Mouse (Mus musculus): ENCODE measurements around the gene Wdr75. TPM values are rescaled to one million over a fixed set of nuclear protein-coding genes. Genes with fewer than 3 reads are reported as not detected.

Wdr75 gene
- 61.0 and 75.9 TPM in 2 replicates for polyA plus RNA-seq (2014; fragmentation: Nextera tagmentation; extraction: Ambion mirVana)

DNA sequence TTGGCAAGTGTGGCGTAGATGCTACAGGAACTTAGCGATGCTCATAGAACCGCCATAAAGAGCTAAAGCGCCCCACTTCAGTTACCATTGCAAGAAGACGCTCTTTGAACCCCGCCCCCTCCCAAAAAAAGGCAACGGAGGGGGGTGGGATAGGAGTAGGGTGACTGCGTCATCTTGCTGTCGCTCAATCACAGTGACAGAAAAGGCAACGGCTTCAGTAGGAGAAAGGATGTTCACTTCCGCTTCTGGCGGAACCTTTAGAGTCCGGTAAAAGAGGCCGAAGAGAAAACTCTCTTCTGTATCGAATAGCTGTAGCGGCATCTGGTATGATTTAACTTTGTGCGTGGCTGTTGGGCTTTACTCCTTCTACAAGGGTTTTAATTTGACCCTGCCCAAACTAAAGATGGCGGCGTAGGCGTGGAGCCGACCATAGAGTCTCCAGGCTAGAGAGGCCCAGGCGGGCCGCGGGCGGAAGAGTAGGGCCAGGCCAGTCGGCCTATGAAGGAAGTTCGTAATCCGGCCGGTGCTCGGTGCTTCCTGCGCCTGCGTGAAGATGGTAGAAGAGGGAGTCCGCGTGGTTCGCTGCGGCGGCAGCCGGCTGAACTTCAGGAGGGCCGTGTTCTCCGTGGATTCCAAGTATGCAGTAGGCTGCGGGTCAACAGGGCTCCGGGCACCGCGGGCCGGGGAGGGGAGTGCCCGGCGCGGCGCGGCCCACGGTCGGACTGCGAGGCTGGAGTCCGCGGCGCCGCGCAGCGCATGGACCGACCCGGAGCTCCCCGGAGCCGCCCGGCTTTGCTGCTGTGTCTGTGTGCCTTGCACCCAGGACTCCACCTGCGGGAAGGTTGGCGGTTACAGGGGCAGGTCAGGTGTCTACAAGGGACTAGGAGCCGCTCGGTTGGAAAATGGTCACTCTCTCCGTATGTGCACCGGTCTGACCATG, at the start of gene Wdr75:
Wdr75 (plus strand) TSS at position 198 of the 940 bp plus-strand sequence.
- Histone ChIP-seq H3K36me3 (ENCODE audit: control insufficient read depth, insufficient read depth, low read length) (peaks cover 6% of the 10 kb centered on the region; the same call in 1 of the 2 replicates), H3K9ac (ENCODE audit: low read depth, low read length) (peak within 1 kb of the TSS; percentile 91), H3K27ac (replicated peaks; ENCODE audit: low read depth, low read length) (peak within 1 kb of the TSS; percentile 94), H3K4me3 (ENCODE audit: low read depth, low read length) (peak within 1 kb of the TSS; percentile 88), H3K9me3 (ENCODE audit: control insufficient read depth, low read length) (no peaks in the 10 kb centered on the region), H3K27me3 (replicated peaks; ENCODE audit: control insufficient read depth, insufficient read depth, low read length) (no peaks in the 10 kb centered on the region), H3K4me2 (ENCODE audit: low read depth, low read length) (peak within 1 kb of the TSS; percentile 76), H3K4me1 (ENCODE audit: control insufficient read depth, insufficient read depth, low read length) (0 out of 2 replicates have a peak, but pooled peaks cover 6% of the 10 kb centered on the region)
- DNase-seq (ENCODE audit: low spot score) (peak; percentile 97), ATAC-seq (ENCODE audit: low read depth) (peak; percentile 100)
- under 1% methylated on average over 69 of the region's 70 CpGs for WGBS

DNA sequence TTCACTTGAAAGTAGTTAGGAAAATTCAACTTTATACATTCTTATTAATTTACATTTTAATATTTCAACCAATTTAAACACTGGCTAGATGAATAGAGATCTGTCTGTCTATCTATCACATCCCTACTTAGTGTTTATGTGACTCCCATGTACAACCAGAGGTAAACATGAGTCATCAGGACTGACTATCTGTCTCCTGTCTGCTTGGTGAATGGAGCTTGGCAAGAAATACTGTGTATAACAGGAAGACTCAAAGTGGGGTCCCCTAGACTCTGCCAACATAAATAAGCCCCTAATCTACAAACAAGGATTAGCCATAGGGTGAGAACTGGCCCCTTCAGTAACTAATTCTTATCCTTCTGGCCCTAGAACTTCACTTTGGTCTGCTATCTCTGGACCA, 39.1 kb upstream of the Wdr75 start:
- no peak overlapping the region for H3K4me3 ChIP-seq (ENCODE audit: low read depth, low read length)
- no peak overlapping the region for H3K9ac ChIP-seq (ENCODE audit: low read depth, low read length)
- H3K4me1 ChIP-seq (ENCODE audit: control insufficient read depth, insufficient read depth, low read length): peaks cover 11% of the 10 kb centered on the region
- no peaks in the 10 kb centered on the region for H3K27me3 ChIP-seq (replicated peaks; ENCODE audit: control insufficient read depth, insufficient read depth, low read length)
- no peak for ATAC-seq (ENCODE audit: low read depth)
- no peak overlapping the region for H3K4me2 ChIP-seq (ENCODE audit: low read depth, low read length)
- H3K9me3 ChIP-seq (ENCODE audit: control insufficient read depth, low read length): 0 out of 2 replicates have a peak, but pooled peaks cover 6% of the 10 kb centered on the region
- H3K36me3 ChIP-seq (ENCODE audit: control insufficient read depth, insufficient read depth, low read length): no peaks in the 10 kb centered on the region
- no peak for DNase-seq (ENCODE audit: low spot score)
- H3K27ac ChIP-seq (replicated peaks; ENCODE audit: low read depth, low read length): peak overlapping the region; percentile 65

DNA sequence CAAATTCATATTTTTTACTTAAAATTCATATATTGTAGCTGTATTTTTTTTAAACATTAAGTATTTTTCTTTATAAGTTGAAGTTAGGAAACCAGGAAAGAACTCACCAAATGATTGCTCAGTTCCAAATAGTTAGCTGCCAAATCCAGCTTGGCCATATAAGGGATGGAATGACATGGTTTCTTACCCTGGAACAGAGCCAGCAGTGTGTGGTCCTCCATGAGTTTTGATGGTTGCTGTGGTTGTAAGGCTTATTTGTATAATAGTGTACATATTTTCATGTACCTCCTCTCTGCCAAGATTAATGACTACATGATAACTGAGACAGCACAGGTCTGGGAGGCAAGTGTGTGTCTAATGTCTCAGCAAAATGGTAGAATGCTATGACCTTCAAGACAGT, 38.3 kb upstream of the Wdr75 start:
- H3K4me1 ChIP-seq (ENCODE audit: control insufficient read depth, insufficient read depth, low read length): peaks cover 18% of the 10 kb centered on the region
- DNase-seq (ENCODE audit: low spot score) (peak; percentile 84), ATAC-seq (ENCODE audit: low read depth) (no peak)
- H3K27me3 ChIP-seq (replicated peaks; ENCODE audit: control insufficient read depth, insufficient read depth, low read length): no peaks in the 10 kb centered on the region
- H3K36me3 ChIP-seq (ENCODE audit: control insufficient read depth, insufficient read depth, low read length): no peaks in the 10 kb centered on the region
- no peak overlapping the region for H3K9ac ChIP-seq (ENCODE audit: low read depth, low read length)
- H3K27ac ChIP-seq (replicated peaks; ENCODE audit: low read depth, low read length): peak overlapping the region; percentile 59
- 0 out of 2 replicates have a peak, but pooled peaks cover 4% of the 10 kb centered on the region for H3K9me3 ChIP-seq (ENCODE audit: control insufficient read depth, low read length)
- H3K4me3 ChIP-seq (ENCODE audit: low read depth, low read length): no peak overlapping the region
- H3K4me2 ChIP-seq (ENCODE audit: low read depth, low read length): no peak overlapping the region

DNA sequence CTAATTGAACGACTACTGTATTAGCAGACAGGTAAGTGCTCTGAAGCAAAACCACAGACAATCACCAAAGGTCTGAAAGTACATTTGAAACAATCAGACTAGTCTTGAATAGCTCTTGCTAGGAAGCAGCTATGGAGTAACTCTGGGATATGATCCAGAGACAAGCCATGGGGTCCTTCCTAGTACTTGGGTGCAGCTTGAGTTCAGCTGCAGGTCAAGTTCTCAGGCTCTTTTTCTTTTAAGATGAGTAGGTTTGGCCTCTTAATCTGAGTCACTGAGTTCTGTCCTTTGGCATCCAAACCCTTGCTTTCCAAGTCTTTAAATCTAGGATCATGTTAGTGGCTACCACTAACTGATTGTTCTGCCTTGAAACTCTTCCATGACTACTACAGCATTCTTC, 37.0 kb upstream of the Wdr75 start:
- no peak overlapping the region for H3K4me3 ChIP-seq (ENCODE audit: low read depth, low read length)
- WGBS: 88% methylated on average over 1 of the region's 1 CpGs
- H3K27me3 ChIP-seq (replicated peaks; ENCODE audit: control insufficient read depth, insufficient read depth, low read length): no peaks in the 10 kb centered on the region
- H3K9me3 ChIP-seq (ENCODE audit: control insufficient read depth, low read length): no peaks in the 10 kb centered on the region
- DNase-seq (ENCODE audit: low spot score): no peak
- no peaks in the 10 kb centered on the region for H3K36me3 ChIP-seq (ENCODE audit: control insufficient read depth, insufficient read depth, low read length)
- ATAC-seq (ENCODE audit: low read depth): no peak
- H3K9ac ChIP-seq (ENCODE audit: low read depth, low read length): no peak overlapping the region
- peaks cover 24% of the 10 kb centered on the region for H3K4me1 ChIP-seq (ENCODE audit: control insufficient read depth, insufficient read depth, low read length)
- H3K27ac ChIP-seq (replicated peaks; ENCODE audit: low read depth, low read length): peak overlapping the region; percentile 59
- H3K4me2 ChIP-seq (ENCODE audit: low read depth, low read length): no peak overlapping the region

DNA sequence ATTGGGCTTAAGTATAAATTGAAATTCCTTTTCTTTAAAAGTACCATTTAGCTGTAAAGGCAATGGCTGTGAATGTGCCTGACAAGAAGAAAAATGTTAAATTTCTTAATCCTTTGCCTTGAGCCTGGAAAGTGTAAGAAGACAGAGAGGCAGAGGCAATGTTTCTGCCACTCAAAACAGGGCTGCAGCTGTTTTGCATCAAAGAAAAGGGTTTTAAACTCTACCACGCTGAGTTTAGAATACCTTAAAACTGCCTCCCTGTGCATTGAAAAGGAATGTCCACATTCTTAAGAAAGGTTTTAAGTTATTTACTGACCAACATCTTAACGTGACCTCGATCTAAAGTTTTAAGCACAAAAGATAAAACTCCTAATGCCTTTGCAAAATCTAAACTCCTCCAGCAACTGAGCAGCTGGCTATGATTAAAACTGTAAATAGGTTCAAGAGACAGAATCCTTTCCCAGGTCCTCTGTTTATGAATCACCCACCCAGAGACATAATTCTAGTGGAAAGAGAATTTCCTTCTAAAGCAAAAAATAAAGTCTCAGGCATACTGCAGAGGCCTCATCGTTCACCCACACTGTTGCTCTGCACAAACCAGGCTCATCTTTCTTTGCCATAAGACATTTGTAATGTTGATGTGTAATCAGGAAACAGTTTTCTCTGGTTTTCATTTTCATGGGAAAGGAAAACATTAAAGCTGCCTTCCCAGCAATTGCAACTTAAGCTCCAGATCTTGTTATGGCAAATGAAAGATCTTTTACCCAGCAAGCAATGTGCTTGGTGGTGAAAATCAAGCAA, 34.1 kb upstream of the Wdr75 start:
- ATAC-seq (ENCODE audit: low read depth) (peak; percentile 83), DNase-seq (ENCODE audit: low spot score) (peak; percentile 89)
- Histone ChIP-seq H3K27ac (replicated peaks; ENCODE audit: low read depth, low read length) (peak overlapping the region; percentile 91), H3K4me2 (ENCODE audit: low read depth, low read length) (no peak overlapping the region), H3K27me3 (replicated peaks; ENCODE audit: control insufficient read depth, insufficient read depth, low read length) (no peaks in the 10 kb centered on the region), H3K9me3 (ENCODE audit: control insufficient read depth, low read length) (no peaks in the 10 kb centered on the region), H3K4me1 (ENCODE audit: control insufficient read depth, insufficient read depth, low read length) (peaks cover 28% of the 10 kb centered on the region), H3K9ac (ENCODE audit: low read depth, low read length) (no peak overlapping the region), H3K4me3 (ENCODE audit: low read depth, low read length) (no peak overlapping the region), H3K36me3 (ENCODE audit: control insufficient read depth, insufficient read depth, low read length) (no peaks in the 10 kb centered on the region)
- WGBS: 9% methylated on average over 4 of the region's 4 CpGs

- no peak overlapping the region for H3K9ac ChIP-seq (ENCODE audit: low read depth, low read length)
Measured at GRCm38 (mm10) chr1:45761468-45761795, 33.5 kb upstream of the Wdr75 start.

DNA sequence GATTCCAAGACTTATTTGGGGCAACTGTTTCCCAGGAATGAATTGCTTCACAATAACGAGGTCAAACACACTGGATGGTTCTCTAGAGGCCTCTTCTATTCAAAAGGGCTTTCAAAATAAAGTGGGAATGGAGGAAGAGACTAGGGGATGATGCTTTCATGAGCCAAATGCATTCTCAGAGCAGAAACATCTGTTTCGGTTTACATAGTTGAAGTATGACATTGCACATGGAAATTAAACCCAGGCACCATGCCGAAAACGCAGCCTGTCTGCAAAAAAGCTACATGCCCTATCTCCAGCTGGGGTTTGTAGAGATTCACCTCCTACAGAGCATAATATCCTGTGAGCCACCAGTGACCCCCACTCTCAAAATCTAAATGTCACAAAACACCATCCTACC, 29.3 kb upstream of the Wdr75 start:
- 26% methylated on average over 4 of the region's 4 CpGs for WGBS
- H3K9ac ChIP-seq (ENCODE audit: low read depth, low read length): no peak overlapping the region
- DNase-seq (ENCODE audit: low spot score) (peak; percentile 95), ATAC-seq (ENCODE audit: low read depth) (peak; percentile 39)
- H3K4me2 ChIP-seq (ENCODE audit: low read depth, low read length): peak overlapping the region; percentile 38; the same call in 1 of the 2 replicates
- no peaks in the 10 kb centered on the region; the same call in 1 of the 2 replicates for H3K9me3 ChIP-seq (ENCODE audit: control insufficient read depth, low read length)
- no peak overlapping the region for H3K4me3 ChIP-seq (ENCODE audit: low read depth, low read length)
- no peaks in the 10 kb centered on the region for H3K36me3 ChIP-seq (ENCODE audit: control insufficient read depth, insufficient read depth, low read length)
- H3K4me1 ChIP-seq (ENCODE audit: control insufficient read depth, insufficient read depth, low read length): peaks cover 27% of the 10 kb centered on the region
- H3K27me3 ChIP-seq (replicated peaks; ENCODE audit: control insufficient read depth, insufficient read depth, low read length): no peaks in the 10 kb centered on the region
- H3K27ac ChIP-seq (replicated peaks; ENCODE audit: low read depth, low read length): peak overlapping the region; percentile 90

More at GRCm38 (mm10) chr1:45761468-45761795, 33.5 kb upstream of the Wdr75 start:
- H3K4me2 ChIP-seq (ENCODE audit: low read depth, low read length): no peak overlapping the region
- peaks cover 28% of the 10 kb centered on the region for H3K4me1 ChIP-seq (ENCODE audit: control insufficient read depth, insufficient read depth, low read length)
- no peaks in the 10 kb centered on the region for H3K27me3 ChIP-seq (replicated peaks; ENCODE audit: control insufficient read depth, insufficient read depth, low read length)
- no peak overlapping the region for H3K4me3 ChIP-seq (ENCODE audit: low read depth, low read length)
- ATAC-seq (ENCODE audit: low read depth) (peak; percentile 78), DNase-seq (ENCODE audit: low spot score) (no peak)
- H3K27ac ChIP-seq (replicated peaks; ENCODE audit: low read depth, low read length): peak overlapping the region; percentile 91
- H3K9me3 ChIP-seq (ENCODE audit: control insufficient read depth, low read length): no peaks in the 10 kb centered on the region
- 24% methylated on average over 1 of the region's 1 CpGs for WGBS
- no peaks in the 10 kb centered on the region for H3K36me3 ChIP-seq (ENCODE audit: control insufficient read depth, insufficient read depth, low read length)

DNA sequence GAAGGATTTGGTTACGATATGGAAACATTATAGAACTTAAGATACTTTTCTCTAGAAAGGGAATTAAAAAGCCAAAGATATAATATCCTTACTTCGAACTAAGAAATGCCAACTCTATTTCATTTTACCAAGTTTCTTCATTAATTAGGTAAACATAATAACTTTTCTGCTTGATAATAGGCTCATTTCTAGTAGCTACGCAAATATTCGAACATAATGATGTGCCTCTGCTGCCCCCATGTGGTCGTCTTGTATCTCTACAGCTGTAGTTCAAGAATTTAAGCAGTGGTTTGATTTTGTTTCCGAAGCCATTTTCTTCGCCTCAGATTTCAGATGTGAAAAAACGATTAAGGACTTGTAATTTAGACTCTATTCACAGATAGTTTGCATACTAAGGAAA, 28.8 kb upstream of the Wdr75 start:
- peak; percentile 92 for DNase-seq (ENCODE audit: low spot score)

More for the DNA sequence above, 28.8 kb upstream of the Wdr75 start:
- Histone ChIP-seq H3K9me3 (ENCODE audit: control insufficient read depth, low read length) (no peaks in the 10 kb centered on the region; the same call in 1 of the 2 replicates), H3K4me3 (ENCODE audit: low read depth, low read length) (no peak overlapping the region), H3K36me3 (ENCODE audit: control insufficient read depth, insufficient read depth, low read length) (no peaks in the 10 kb centered on the region), H3K27ac (replicated peaks; ENCODE audit: low read depth, low read length) (peak overlapping the region; percentile 90), H3K4me2 (ENCODE audit: low read depth, low read length) (peak overlapping the region; percentile 38; the same call in 1 of the 2 replicates), H3K4me1 (ENCODE audit: control insufficient read depth, insufficient read depth, low read length) (peaks cover 23% of the 10 kb centered on the region), H3K9ac (ENCODE audit: low read depth, low read length) (no peak overlapping the region), H3K27me3 (replicated peaks; ENCODE audit: control insufficient read depth, insufficient read depth, low read length) (no peaks in the 10 kb centered on the region)
- 10% methylated on average over 8 of the region's 8 CpGs for WGBS
- no peak; the same call in 1 of the 2 replicates for ATAC-seq (ENCODE audit: low read depth)
